Mouse (Mus musculus) 3134 (cell line): ENCODE measurements around the gene Etnk2.
"Not testable (repeated sequence)": the region's sequence is repeated elsewhere in the genome, so short reads cannot be mapped to it uniquely, and the experiment has no call there.

ENCODE experiments used
- DNase-seq: peaks from one replicate; pipeline ENCODE4 v3.0.0-alpha.2; 2011; ENCODE audit warnings: low spot score; ENCODE audit not compliant: insufficient read length; ENCODE audit errors: extremely low read depth

Etnk2 gene

GRCm38 (mm10) chr1:133363276-133364021, at the start of gene Etnk2:
Gene Etnk2, plus strand, starts transcription at chr1:133363572.
- DNase-seq: no peak

DNA sequence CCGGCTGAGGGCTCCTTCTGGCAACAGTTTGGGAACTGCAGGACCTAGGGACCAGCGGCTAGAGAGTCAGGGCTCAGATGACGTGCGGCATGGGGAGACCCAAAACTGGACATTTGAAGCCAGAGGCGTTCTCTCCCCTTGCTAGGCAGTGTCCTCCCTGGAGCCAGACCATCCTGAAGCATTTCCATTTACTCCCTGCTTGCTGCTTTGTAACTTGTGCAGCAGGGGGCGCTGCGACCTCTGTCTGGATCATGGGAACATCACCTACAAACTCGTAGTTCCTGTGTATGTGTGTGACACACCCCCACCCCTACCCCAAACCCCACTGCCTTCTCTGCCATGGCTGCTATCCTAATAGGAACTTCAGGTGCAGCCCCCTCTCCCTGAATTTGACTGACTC, 49.0 kb upstream of the Etnk2 start:
- DNase-seq: no peak

DNA sequence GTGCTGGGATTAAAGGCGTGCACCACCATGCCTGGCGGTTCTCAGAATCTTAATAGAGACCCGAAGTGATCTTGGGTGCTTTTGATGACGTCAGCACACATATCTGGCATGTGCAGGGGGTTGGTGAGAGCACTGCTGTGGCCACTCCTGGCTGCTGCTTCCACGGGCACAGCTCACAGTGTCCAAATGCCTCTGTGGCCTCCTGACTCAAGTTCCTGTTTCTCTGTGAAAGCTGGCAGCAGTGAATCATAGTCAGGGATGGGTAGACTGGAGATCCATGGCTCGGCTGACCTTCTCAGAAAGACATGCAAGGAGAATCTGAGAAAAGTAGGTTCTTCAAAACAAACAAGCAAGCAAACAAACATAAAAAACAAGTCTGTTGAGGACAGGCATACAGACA, 47.6 kb upstream of the Etnk2 start:
- DNase-seq: no peak

DNA sequence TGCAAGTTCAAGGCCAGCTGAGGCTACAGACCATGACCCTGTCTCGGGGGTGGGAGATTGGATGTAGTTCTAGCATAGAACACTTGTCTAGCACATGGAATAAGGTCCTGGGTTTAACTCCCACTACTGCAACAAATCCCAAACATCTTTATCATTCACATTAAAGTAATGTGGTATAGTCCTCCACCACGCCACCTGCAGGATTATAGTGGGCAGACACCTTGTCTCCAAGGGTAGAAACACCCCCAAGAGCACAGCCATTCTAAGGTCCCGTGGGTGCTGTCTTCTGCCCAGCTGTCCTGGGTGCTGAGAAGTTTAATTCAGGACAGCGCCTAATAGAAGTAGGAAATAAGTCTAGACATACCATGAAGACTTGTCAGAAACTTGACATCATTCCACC, 46.8 kb upstream of the Etnk2 start:
- DNase-seq: no peak

DNA sequence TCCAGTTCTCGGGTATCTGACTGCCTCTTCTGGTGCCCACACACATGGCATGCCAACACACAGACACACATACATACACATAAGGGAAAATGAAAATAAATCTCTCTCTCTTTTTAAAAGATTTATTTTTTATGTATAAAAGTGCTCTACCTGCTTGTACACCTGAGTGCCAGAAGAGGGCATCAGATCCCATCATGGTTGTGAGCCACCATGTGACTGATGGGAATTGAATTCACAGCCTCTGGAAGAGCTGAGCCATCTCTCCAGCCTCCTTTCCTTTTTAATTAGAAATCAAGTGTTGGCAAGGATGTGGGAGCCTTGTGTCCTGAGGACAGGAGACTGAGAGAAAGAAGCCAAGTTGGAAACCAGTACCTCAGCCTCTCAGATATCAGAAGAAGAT, 46.2 kb upstream of the Etnk2 start:
- no peak for DNase-seq

- no peak for DNase-seq
Observed at GRCm38 (mm10) chr1:133321267-133321925, 42.0 kb upstream of the Etnk2 start, which contains the start of gene Kiss1. Gene Kiss1, plus strand, starts transcription at chr1:133321875.

- DNase-seq: no peak
Observed at GRCm38 (mm10) chr1:133323333-133323732, 40.0 kb upstream of the Etnk2 start.

GRCm38 (mm10) chr1:133325951-133326350, 37.4 kb upstream of the Etnk2 start:
- DNase-seq: no peak

DNA sequence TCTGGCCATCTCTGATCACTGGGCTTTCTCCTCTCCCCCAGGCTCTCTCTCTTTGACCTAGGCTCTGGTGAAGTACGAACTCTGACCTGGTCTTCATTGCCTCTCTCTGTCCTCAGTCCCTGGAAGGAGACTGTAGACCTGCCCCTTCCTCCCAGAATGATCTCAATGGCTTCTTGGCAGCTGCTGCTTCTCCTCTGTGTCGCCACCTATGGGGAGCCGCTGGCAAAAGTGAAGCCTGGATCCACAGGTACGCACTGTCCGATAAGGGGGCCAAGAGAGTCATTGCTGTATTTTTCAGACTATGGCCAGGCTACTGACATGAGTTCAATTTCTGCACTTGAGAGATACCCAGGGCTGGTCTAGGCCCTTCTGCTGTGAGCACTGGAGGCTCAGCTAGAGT, 36.3 kb upstream of the Etnk2 start:
- no peak for DNase-seq

DNA sequence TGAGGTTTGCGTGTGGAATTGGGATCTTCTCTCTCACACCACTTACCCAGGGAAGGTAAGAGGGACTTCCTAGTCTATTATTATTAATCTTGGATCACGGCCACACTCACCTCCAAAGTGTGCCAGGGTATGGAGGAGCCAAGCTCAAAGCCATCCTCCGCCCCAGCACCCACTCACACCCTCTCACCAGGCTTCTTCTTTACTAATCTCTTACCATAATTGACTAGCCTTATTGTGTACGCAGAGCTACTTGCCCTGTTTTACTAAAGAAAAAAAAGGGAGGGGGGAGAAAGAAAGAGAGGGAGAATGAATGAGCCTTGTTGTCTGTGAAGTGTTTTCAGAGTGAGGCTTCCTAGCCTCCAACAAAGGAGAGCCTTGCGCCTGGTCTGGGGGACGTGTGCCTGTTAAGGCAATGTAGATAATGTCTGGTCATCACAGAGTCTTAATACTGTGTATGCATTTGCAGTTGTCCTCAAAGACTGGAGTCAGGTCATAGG, 35.0 kb upstream of the Etnk2 start:
- no peak for DNase-seq

DNA sequence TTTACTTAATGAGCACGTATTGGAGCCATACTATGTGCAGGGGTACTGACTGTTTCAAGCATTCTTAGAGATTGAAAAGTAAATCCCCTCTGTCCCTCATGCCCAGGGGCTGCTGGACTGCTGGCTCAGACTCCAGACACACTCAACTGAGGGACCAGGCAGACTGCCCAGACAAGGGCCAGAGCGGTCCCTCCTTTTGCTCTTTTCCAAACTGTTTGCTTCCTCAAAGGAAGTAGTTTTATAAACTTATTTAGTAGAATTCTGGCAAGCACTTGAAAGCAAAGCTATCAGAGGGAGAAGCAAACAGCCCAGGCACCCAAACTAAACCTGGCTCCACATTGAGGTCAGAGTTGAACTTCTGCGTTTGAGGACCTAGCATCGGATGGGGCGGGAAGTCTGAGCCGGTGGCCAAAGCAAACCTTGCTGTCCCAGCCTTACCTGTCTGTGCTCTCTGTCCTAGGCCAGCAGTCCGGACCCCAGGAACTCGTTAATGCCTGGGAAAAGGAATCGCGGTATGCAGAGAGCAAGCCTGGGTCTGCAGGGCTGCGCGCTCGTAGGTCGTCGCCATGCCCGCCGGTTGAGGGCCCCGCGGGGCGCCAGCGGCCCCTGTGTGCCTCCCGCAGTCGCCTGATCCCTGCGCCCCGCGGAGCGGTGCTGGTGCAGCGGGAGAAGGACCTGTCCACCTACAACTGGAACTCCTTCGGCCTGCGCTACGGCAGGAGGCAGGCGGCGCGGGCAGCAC, 34.3 kb upstream of the Etnk2 start:
- DNase-seq: no peak

- no peak for DNase-seq
Observed at GRCm38 (mm10) chr1:133329638-133329964, 33.8 kb upstream of the Etnk2 start.

DNA sequence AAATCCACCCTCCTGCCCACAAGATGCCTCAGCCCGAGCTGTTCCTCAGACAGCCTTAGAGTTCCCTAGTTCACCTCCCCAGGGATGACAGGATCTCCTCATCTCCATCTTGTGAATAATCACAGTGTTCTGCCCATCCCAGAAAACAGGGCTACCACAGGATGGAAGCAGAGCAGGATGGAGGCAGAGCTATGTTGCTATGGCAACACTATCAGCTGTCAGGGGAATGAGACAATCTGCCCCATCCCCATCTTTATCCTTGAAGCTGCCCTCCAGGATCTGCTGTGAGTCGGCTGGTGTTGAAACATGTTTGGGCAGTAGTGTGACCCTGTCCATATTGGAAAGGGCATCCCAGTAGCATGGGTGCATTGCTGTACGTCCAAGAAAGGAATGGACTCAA, 32.2 kb upstream of the Etnk2 start:
- DNase-seq: no peak

DNA sequence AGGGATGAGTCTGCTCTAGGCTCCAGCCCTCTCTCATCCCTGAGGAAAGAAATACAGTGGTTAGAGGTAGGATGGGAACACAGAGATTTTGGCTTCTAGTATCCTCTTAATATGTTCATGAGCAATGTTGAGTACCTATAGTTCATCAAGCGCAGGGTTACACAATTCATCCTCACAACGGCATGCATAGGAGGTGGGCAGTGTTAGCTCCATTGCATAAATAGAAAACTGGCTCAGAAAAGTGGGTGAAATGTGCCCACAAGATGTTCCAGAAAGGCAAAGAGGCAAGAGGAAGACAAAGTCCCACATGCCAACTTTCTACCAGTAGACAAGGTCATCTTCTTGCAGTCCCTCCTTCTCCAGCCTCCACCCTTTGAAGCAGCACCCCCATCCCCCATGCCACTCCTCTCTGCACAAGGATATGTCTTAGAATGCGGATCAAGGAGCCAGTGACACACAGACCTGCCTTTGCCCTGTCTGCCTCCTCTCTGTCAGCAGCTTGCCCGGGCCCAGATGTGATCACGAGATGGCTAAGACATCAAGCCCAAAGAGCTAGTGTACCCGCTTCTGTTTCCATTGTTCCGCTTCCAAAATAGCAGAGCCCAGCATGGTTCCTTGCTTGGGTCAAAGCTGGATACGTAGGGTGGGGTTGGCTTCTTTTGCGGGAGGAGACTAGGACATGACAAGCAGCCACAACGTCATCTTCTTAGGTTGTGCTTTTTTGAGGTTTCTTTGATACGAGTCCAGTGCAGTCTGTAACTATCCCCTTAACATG, 30.5 kb upstream of the Etnk2 start:
- no peak for DNase-seq

GRCm38 (mm10) chr1:133333937-133334336, 29.4 kb upstream of the Etnk2 start:
- no peak for DNase-seq

DNA sequence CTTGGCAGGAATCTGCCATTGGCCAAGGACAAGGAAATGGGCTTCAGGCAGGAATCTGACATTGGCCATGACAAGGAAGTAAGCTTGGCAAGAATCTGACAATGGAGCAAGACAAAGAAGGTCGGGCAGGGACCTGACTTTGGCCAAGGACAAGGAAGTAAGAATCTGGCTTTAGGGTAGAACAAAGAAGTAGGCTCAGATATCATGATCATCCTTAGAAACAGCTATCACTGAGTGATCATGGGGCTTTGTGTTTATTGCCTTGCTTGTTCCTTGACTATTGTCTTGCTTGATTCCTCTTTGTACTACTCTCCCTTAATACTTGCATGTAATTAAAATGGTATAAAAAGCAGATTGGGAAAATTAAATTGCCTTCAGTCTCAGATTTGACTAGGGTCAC, 23.0 kb upstream of the Etnk2 start:
- DNase-seq: not testable (repeated sequence)

GRCm38 (mm10) chr1:133344357-133344756, 19.0 kb upstream of the Etnk2 start:
- DNase-seq: no peak

DNA sequence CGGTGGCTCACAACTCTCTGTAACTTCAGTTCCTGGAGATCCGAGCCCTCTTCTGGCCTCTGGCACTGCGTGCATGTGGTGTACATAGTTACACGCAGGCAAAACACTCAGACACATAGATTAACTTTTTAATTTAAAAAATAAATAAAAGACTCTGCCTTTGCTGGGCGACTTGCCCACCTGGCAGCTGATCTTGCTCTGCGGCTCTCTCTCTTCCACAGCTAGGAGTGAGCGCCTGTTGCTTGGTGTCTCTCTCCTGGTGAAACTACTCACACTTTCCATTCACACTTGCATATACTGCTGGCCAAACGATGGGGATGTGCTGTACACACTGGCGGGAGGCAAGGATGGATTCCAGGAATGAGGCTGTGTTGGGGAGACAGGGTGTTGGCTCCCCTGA, 16.8 kb upstream of the Etnk2 start:
- no peak for DNase-seq

DNA sequence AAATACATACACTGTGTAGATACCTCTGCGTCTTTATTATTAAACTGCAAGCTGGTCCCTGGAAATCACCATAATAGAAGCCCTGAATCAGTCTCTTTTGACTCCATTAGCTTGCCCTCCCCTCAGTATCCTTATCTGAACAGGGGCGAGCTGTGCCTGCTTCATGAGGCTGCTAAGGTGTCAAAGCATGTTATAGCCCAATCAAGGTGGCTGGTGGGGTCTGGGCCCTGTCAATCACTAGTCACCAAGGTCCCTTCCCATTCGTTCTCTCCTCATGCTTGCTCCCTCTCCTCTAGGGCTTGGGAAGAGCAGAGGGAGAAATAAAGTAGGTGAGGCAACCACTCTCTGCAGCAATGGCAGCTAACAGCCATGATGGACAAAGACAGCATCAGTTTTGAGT, 16.1 kb upstream of the Etnk2 start:
- DNase-seq: no peak

DNA sequence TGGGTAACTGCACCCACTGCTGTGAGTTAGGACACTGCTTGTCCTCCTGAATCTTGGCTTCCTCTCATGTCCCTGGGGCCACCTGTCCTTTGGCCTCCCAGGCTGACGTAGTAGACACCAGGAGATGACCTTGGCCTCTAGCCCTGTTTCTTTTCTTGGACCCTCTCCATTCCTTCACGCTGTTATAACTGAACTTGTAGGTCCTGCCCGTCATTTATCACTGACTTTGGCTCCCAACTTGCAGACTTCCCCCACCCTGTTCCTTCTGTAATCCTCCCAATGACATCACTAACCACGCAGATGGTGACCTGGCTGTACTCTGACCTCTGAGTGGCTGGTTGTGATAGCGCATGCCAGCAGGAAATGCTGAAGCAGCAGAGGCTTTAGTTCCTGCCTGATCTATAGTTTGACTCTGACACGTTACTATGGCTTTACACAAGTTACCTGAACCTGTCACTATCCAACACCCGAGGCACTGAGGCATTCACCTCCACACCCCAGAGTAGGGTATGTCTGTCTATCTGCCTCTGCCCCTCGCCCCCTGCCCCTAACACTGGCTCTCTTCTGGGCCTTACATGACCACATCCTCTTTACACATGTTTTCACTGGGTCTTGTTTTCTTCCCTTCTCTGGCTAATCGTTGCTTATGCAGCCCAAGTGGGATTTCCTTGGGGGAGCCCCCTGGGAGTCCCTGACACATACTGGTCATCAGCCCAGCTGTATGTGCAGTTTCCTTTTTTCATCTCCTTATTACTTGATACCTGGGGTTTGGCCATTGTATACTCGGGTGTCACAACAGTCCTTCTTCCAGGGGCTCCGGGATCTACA, 15.5 kb upstream of the Etnk2 start:
- DNase-seq: no peak
